Mouse (Mus musculus) limb, embryonic 11.5 days (tissue): ENCODE data around the gene Wnt5b. TPM values are rescaled to one million over a fixed set of nuclear protein-coding genes. Genes with fewer than 3 reads are reported as not detected.

Experiments
- ATAC-seq: fragments of 200-750 bp; cut with Nextera tagmentation; 2 replicates; pipeline ENCODE4 v1.8.0; 2017; ENCODE audit warnings: low read depth; ENCODE audit not compliant: insufficient number of reproducible peaks, low FRiP score, low TSS enrichment
- DNase-seq: peaks from one replicate; pipeline ENCODE4 v3.0.0-alpha.2; 2015; ENCODE audit warnings: low spot score
- H3K27ac ChIP-seq: fragments of 300-500 bp; sonication (generic); replicated peaks from 2 replicates; pipeline ENCODE4 v1.5.1; 2014; ENCODE audit warnings: low read depth, mild to moderate bottlenecking, low read length
- H3K27me3 ChIP-seq: fragments of 300-500 bp; sonication (generic); 2 replicates; pipeline ENCODE4 v1.6.1; 2014; ENCODE audit warnings: mild to moderate bottlenecking, low read length, mixed read lengths; ENCODE audit not compliant: control insufficient read depth, insufficient read depth
- H3K36me3 ChIP-seq: fragments of 300-500 bp; sonication (generic); 2 replicates; pipeline ENCODE4 v1.6.1; 2014; ENCODE audit warnings: mild to moderate bottlenecking, low read length, moderate library complexity, mixed read lengths; ENCODE audit not compliant: control insufficient read depth, insufficient read depth
- H3K4me1 ChIP-seq: fragments of 300-500 bp; sonication (generic); 2 replicates; pipeline ENCODE4 v1.6.1; 2014; ENCODE audit warnings: low read length, mixed read lengths; ENCODE audit not compliant: control insufficient read depth, insufficient read depth
- H3K4me2 ChIP-seq: fragments of 300-500 bp; sonication (generic); 2 replicates; pipeline ENCODE4 v1.6.1; 2014; ENCODE audit warnings: low read depth, mild to moderate bottlenecking, moderate library complexity; ENCODE audit not compliant: severe bottlenecking
- H3K4me3 ChIP-seq: fragments of 300-500 bp; sonication (generic); 2 replicates; pipeline ENCODE4 v1.5.1; 2014; ENCODE audit warnings: low read depth, low read length
- H3K9ac ChIP-seq: fragments of 300-500 bp; sonication (generic); 2 replicates; pipeline ENCODE4 v1.6.1; 2014; ENCODE audit warnings: mild to moderate bottlenecking, low read length
- H3K9me3 ChIP-seq: fragments of 300-500 bp; sonication (generic); 2 replicates; pipeline ENCODE4 v1.6.1; 2016; ENCODE audit warnings: low read length; ENCODE audit not compliant: control insufficient read depth
- WGBS: fragments of 180-500 bp; shearing (Covaris S2); extraction: QIAGEN DNeasy Blood & Tissue Kit; methylation state at CpG from one replicate; pipeline ENCODE4 v1.1.7; 2014; 5-methylcytosine and 5-hydroxymethylcytosine counted together
- polyA plus RNA-seq: library from polyadenylated mRNA; unstranded; fragments of >200 nt; fragmentation: Nextera tagmentation; extraction: Ambion mirVana; gene quantifications from 2 replicates; pipeline ENCODE4 v1.2.1, GENCODE M21; 2014

The Wnt5b gene
- polyA plus RNA-seq, 1 experiment from 2014 or later = 17.1 TPM

GRCm38 (mm10) chr6:119386421-119386820 is 157.7 kb downstream of the Wnt5b start:
- H3K9me3 ChIP-seq = no peaks in the 10 kb centered on the region
- WGBS = 89% methylated on average over 4 of the region's 4 CpGs
- DNase-seq = no peak

GRCm38 (mm10) chr6:119385668-119386067 is 158.5 kb downstream of the Wnt5b start:
- Histone ChIP-seq H3K36me3 (no peaks in the 10 kb centered on the region), H3K4me3 (no peak overlapping the region), H3K4me1 (0 out of 2 replicates have a peak, but pooled peaks cover 2% of the 10 kb centered on the region), H3K4me2 (no peak overlapping the region), H3K27ac (no peak overlapping the region), H3K27me3 (no peaks in the 10 kb centered on the region), H3K9me3 (no peaks in the 10 kb centered on the region), H3K9ac (no peak overlapping the region)
- 96% methylated on average over 1 of the region's 1 CpGs for WGBS
- DNase-seq (no peak), ATAC-seq (no peak)

More at GRCm38 (mm10) chr6:119386421-119386820, 157.7 kb downstream of the Wnt5b start:
- no peaks in the 10 kb centered on the region for H3K36me3 ChIP-seq
- H3K4me2 ChIP-seq = no peak overlapping the region
- H3K27me3 ChIP-seq = no peaks in the 10 kb centered on the region
- H3K9ac ChIP-seq = no peak overlapping the region
- 0 out of 2 replicates have a peak, but pooled peaks cover 2% of the 10 kb centered on the region for H3K4me1 ChIP-seq
- no peak for ATAC-seq
- no peak overlapping the region for H3K27ac ChIP-seq
- no peak overlapping the region for H3K4me3 ChIP-seq

Other genes starting within 250 kb of the Wnt5b start
- not detected in 2 replicates for gene Lrtm2, start 213.6 kb downstream of the Wnt5b start, polyA plus RNA-seq
- 14.2 and 18.7 TPM in 2 replicates for gene Adipor2, start 126.6 kb downstream of the Wnt5b start, polyA plus RNA-seq
- gene Fbxl14, start 64.7 kb downstream of the Wnt5b start, polyA plus RNA-seq = 5.7 and 6.7 TPM in 2 replicates